Comparison of ENCODE assay signal across 16 mouse cellular contexts in genomic region chr12:17140436-17140835, GRCm38 (mm10). TPM values are rescaled to one million over a fixed set of nuclear protein-coding genes. Genes with fewer than 3 reads are reported as not detected.
"Had no signal": no experiment of that assay in that cellular context is flagged by ENCODE, and none has a peak within 500 bp of the region (broad histone marks: within the 10 kb centered on the region; RNA-seq: fewer than 3 reads in every experiment).

No protein-coding gene starts in this region.

- H3K27ac ChIP-seq: kidney, embryonic 15.5 days; limb, embryonic 15.5 days; liver, embryonic 12.5 days; midbrain, embryonic 10.5 days; neural tube, embryonic 15.5 days; stomach, postnatal 0 days had no signal

- DNase-seq: kidney, adult 2 months; kidney, postnatal 14 days; lung, embryonic 14.5 days; lung, postnatal 10 days; lung, postnatal 4 days; midbrain, embryonic 14.5 days; thymus, adult 18-20 months; thymus, postnatal 14 days had no signal

- H3K4me3 ChIP-seq: kidney, embryonic 15.5 days; limb, embryonic 15.5 days; liver, embryonic 12.5 days; midbrain, embryonic 10.5 days; myocyte; neural tube, embryonic 15.5 days had no signal

RNA-seq across cellular contexts. Expression of gene Kcnf1, which starts 36.3 kb away (rescaled TPM):
- total RNA-seq: megakaryocyte, adult 5-6 weeks had no signal
